Mouse (Mus musculus): ENCODE data around the gene Gse1. TPM values are rescaled to one million over a fixed set of nuclear protein-coding genes. Genes with fewer than 3 reads are reported as not detected.
A peak's percentile ranks its signal among the peaks of the same experiment; 100 is the strongest.

The Gse1 gene
- polyA plus RNA-seq, 1 experiment from 2014 or later: 10.6 TPM

GRCm38 (mm10) chr8:120307103-120307502 lies 78.8 kb downstream of the Gse1 start:
- Histone ChIP-seq H3K9me3 (no peaks in the 10 kb centered on the region), H3K4me3 (no peak overlapping the region), H3K4me2 (replicated peaks) (no peak overlapping the region), H3K27ac (peak overlapping the region; percentile 43; the same call in 1 of the 2 replicates), H3K27me3 (0 out of 2 replicates have a peak, but pooled peaks cover 4% of the 10 kb centered on the region), H3K4me1 (peaks cover 61% of the 10 kb centered on the region), H3K9ac (no peak overlapping the region), H3K36me3 (no peaks in the 10 kb centered on the region)
- peak; percentile 29; the same call in 1 of the 2 replicates for ATAC-seq (ENCODE audit: insufficient number of reproducible peaks, insufficient read depth, low FRiP score, low TSS enrichment)
- WGBS: 7% methylated on average over 16 of the region's 16 CpGs

- H3K4me1 ChIP-seq: peaks cover 60% of the 10 kb centered on the region
- peak overlapping the region; percentile 43; the same call in 1 of the 2 replicates for H3K27ac ChIP-seq
- H3K36me3 ChIP-seq: no peaks in the 10 kb centered on the region
- H3K9me3 ChIP-seq: no peaks in the 10 kb centered on the region
- 42% methylated on average over 11 of the region's 11 CpGs for WGBS
- no peak overlapping the region for H3K4me2 ChIP-seq (replicated peaks)
- H3K9ac ChIP-seq: no peak overlapping the region
- 0 out of 2 replicates have a peak, but pooled peaks cover 4% of the 10 kb centered on the region for H3K27me3 ChIP-seq
- no peak; the same call in 1 of the 2 replicates for ATAC-seq (ENCODE audit: insufficient number of reproducible peaks, insufficient read depth, low FRiP score, low TSS enrichment)
- no peak overlapping the region for H3K4me3 ChIP-seq
These were observed 79.3 kb downstream of the Gse1 start for GRCm38 (mm10) chr8:120307528-120307927.

- Histone ChIP-seq H3K9ac (no peak overlapping the region), H3K27ac (no peak overlapping the region)
These were observed 79.9 kb downstream of the Gse1 start for GRCm38 (mm10) chr8:120308131-120308530.

GRCm38 (mm10) chr8:120308553-120308952 lies 80.3 kb downstream of the Gse1 start:
- ATAC-seq (ENCODE audit: insufficient number of reproducible peaks, insufficient read depth, low FRiP score, low TSS enrichment): no peak
- Histone ChIP-seq H3K36me3 (no peaks in the 10 kb centered on the region), H3K4me3 (no peak overlapping the region), H3K27me3 (0 out of 2 replicates have a peak, but pooled peaks cover 4% of the 10 kb centered on the region), H3K27ac (no peak overlapping the region), H3K4me1 (peaks cover 49% of the 10 kb centered on the region), H3K9me3 (no peaks in the 10 kb centered on the region), H3K4me2 (replicated peaks) (no peak overlapping the region), H3K9ac (0 out of 2 replicates have a peak overlapping the region, but pooled peaks have one; percentile 3)
- 54% methylated on average over 9 of the region's 9 CpGs for WGBS

More at GRCm38 (mm10) chr8:120308131-120308530, 79.9 kb downstream of the Gse1 start:
- Histone ChIP-seq H3K4me2 (replicated peaks) (no peak overlapping the region), H3K27me3 (0 out of 2 replicates have a peak, but pooled peaks cover 4% of the 10 kb centered on the region), H3K4me1 (peaks cover 54% of the 10 kb centered on the region), H3K9me3 (no peaks in the 10 kb centered on the region), H3K4me3 (no peak overlapping the region), H3K36me3 (no peaks in the 10 kb centered on the region)
- 41% methylated on average over 8 of the region's 8 CpGs for WGBS
- no peak for ATAC-seq (ENCODE audit: insufficient number of reproducible peaks, insufficient read depth, low FRiP score, low TSS enrichment)

GRCm38 (mm10) chr8:120309326-120309725 lies 81.1 kb downstream of the Gse1 start:
- H3K36me3 ChIP-seq: no peaks in the 10 kb centered on the region
- H3K9ac ChIP-seq: no peak overlapping the region
- H3K27ac ChIP-seq: no peak overlapping the region
- ATAC-seq (ENCODE audit: insufficient number of reproducible peaks, insufficient read depth, low FRiP score, low TSS enrichment): no peak
- H3K4me2 ChIP-seq (replicated peaks): no peak overlapping the region
- H3K27me3 ChIP-seq: 0 out of 2 replicates have a peak, but pooled peaks cover 4% of the 10 kb centered on the region
- 48% methylated on average over 18 of the region's 18 CpGs for WGBS
- H3K4me3 ChIP-seq: no peak overlapping the region
- H3K4me1 ChIP-seq: peaks cover 44% of the 10 kb centered on the region
- H3K9me3 ChIP-seq: no peaks in the 10 kb centered on the region

GRCm38 (mm10) chr8:120310063-120310462 lies 81.8 kb downstream of the Gse1 start:
- no peak overlapping the region for H3K4me3 ChIP-seq
- ATAC-seq (ENCODE audit: insufficient number of reproducible peaks, insufficient read depth, low FRiP score, low TSS enrichment): no peak
- H3K4me2 ChIP-seq (replicated peaks): no peak overlapping the region
- WGBS: 74% methylated on average over 5 of the region's 5 CpGs
- peaks cover 39% of the 10 kb centered on the region for H3K4me1 ChIP-seq
- no peaks in the 10 kb centered on the region for H3K36me3 ChIP-seq
- no peak overlapping the region for H3K27ac ChIP-seq
- H3K27me3 ChIP-seq: 0 out of 2 replicates have a peak, but pooled peaks cover 4% of the 10 kb centered on the region
- H3K9me3 ChIP-seq: no peaks in the 10 kb centered on the region
- H3K9ac ChIP-seq: no peak overlapping the region

GRCm38 (mm10) chr8:120312452-120312851 lies 84.2 kb downstream of the Gse1 start:
- 84% methylated on average over 4 of the region's 4 CpGs for WGBS
- H3K4me3 ChIP-seq: no peak overlapping the region
- no peak overlapping the region for H3K27ac ChIP-seq
- 0 out of 2 replicates have a peak, but pooled peaks cover 4% of the 10 kb centered on the region for H3K27me3 ChIP-seq
- ATAC-seq (ENCODE audit: insufficient number of reproducible peaks, insufficient read depth, low FRiP score, low TSS enrichment): no peak
- no peak overlapping the region for H3K4me2 ChIP-seq (replicated peaks)
- H3K36me3 ChIP-seq: no peaks in the 10 kb centered on the region
- peaks cover 30% of the 10 kb centered on the region for H3K4me1 ChIP-seq
- H3K9me3 ChIP-seq: no peaks in the 10 kb centered on the region
- 0 out of 2 replicates have a peak overlapping the region, but pooled peaks have one; percentile 7 for H3K9ac ChIP-seq

- no peak overlapping the region for H3K4me2 ChIP-seq (replicated peaks)
- peaks cover 24% of the 10 kb centered on the region for H3K4me1 ChIP-seq
- no peaks in the 10 kb centered on the region for H3K9me3 ChIP-seq
- H3K4me3 ChIP-seq: no peak overlapping the region
- no peak overlapping the region for H3K27ac ChIP-seq
- no peak for ATAC-seq (ENCODE audit: insufficient number of reproducible peaks, insufficient read depth, low FRiP score, low TSS enrichment)
- WGBS: 79% methylated on average over 3 of the region's 3 CpGs
- H3K27me3 ChIP-seq: no peaks in the 10 kb centered on the region
- H3K36me3 ChIP-seq: no peaks in the 10 kb centered on the region
- no peak overlapping the region for H3K9ac ChIP-seq
These were observed 85.4 kb downstream of the Gse1 start for GRCm38 (mm10) chr8:120313674-120314073.

- no peak for ATAC-seq (ENCODE audit: insufficient number of reproducible peaks, insufficient read depth, low FRiP score, low TSS enrichment)
- H3K4me1 ChIP-seq: peaks cover 12% of the 10 kb centered on the region; the same call in 1 of the 2 replicates
- no peak overlapping the region for H3K9ac ChIP-seq
- no peaks in the 10 kb centered on the region for H3K9me3 ChIP-seq
- 87% methylated on average over 5 of the region's 5 CpGs for WGBS
- no peak overlapping the region for H3K4me2 ChIP-seq (replicated peaks)
- H3K27me3 ChIP-seq: no peaks in the 10 kb centered on the region
- H3K36me3 ChIP-seq: no peaks in the 10 kb centered on the region
- no peak overlapping the region for H3K4me3 ChIP-seq
- no peak overlapping the region for H3K27ac ChIP-seq
These were observed 86.7 kb downstream of the Gse1 start for GRCm38 (mm10) chr8:120314932-120315331.

- WGBS: 92% methylated on average over 4 of the region's 4 CpGs
- ATAC-seq (ENCODE audit: insufficient number of reproducible peaks, insufficient read depth, low FRiP score, low TSS enrichment): no peak
- Histone ChIP-seq H3K4me2 (replicated peaks) (no peak overlapping the region), H3K4me1 (peaks cover 12% of the 10 kb centered on the region; the same call in 1 of the 2 replicates), H3K4me3 (no peak overlapping the region), H3K27ac (no peak overlapping the region), H3K9me3 (no peaks in the 10 kb centered on the region), H3K9ac (no peak overlapping the region), H3K27me3 (no peaks in the 10 kb centered on the region), H3K36me3 (no peaks in the 10 kb centered on the region)
These were observed 87.4 kb downstream of the Gse1 start for GRCm38 (mm10) chr8:120315644-120316043.

- Histone ChIP-seq H3K9me3 (no peaks in the 10 kb centered on the region), H3K27ac (no peak overlapping the region), H3K4me2 (replicated peaks) (no peak overlapping the region), H3K4me3 (no peak overlapping the region), H3K9ac (no peak overlapping the region), H3K4me1 (peaks cover 10% of the 10 kb centered on the region; the same call in 1 of the 2 replicates), H3K27me3 (no peaks in the 10 kb centered on the region), H3K36me3 (no peaks in the 10 kb centered on the region)
- no peak for ATAC-seq (ENCODE audit: insufficient number of reproducible peaks, insufficient read depth, low FRiP score, low TSS enrichment)
- WGBS: 88% methylated on average over 7 of the region's 7 CpGs
These were observed 88.5 kb downstream of the Gse1 start for GRCm38 (mm10) chr8:120316707-120317106.

GRCm38 (mm10) chr8:120317118-120317824 lies 89.0 kb downstream of the Gse1 start:
- no peaks in the 10 kb centered on the region for H3K9me3 ChIP-seq
- no peak overlapping the region for H3K9ac ChIP-seq
- H3K36me3 ChIP-seq: no peaks in the 10 kb centered on the region
- peaks cover 11% of the 10 kb centered on the region for H3K4me1 ChIP-seq
- ATAC-seq (ENCODE audit: insufficient number of reproducible peaks, insufficient read depth, low FRiP score, low TSS enrichment): no peak
- no peak overlapping the region for H3K4me2 ChIP-seq (replicated peaks)
- WGBS: 92% methylated on average over 21 of the region's 21 CpGs
- H3K27ac ChIP-seq: no peak overlapping the region
- H3K27me3 ChIP-seq: no peaks in the 10 kb centered on the region
- H3K4me3 ChIP-seq: no peak overlapping the region
